Mouse (Mus musculus) kidney, embryonic 16.5 days (tissue): ENCODE results near the gene Dhx57. TPM values are rescaled to one million over a fixed set of nuclear protein-coding genes. Genes with fewer than 3 reads are reported as not detected.

Experiments
- ATAC-seq: fragments of 200-750 bp; cut with Nextera tagmentation; 2 replicates; pipeline ENCODE4 v1.8.0; 2017; ENCODE audit warnings: moderate TSS enrichment; ENCODE audit not compliant: low FRiP score, low TSS enrichment
- H3K27ac ChIP-seq: fragments of 300-500 bp; sonication (generic); 2 replicates; pipeline ENCODE4 v1.5.1; 2014; ENCODE audit warnings: low read length
- H3K27me3 ChIP-seq: fragments of 300-500 bp; sonication (generic); 2 replicates; pipeline ENCODE4 v1.6.1; 2014; ENCODE audit warnings: low read length, control low read depth, mixed read lengths; ENCODE audit not compliant: insufficient read depth
- H3K36me3 ChIP-seq: fragments of 300-500 bp; sonication (generic); 2 replicates; pipeline ENCODE4 v1.6.1; 2014; ENCODE audit warnings: low read length, control low read depth, mixed read lengths; ENCODE audit not compliant: insufficient read depth
- H3K4me1 ChIP-seq: fragments of 300-500 bp; sonication (generic); 2 replicates; pipeline ENCODE4 v1.6.1; 2014; ENCODE audit warnings: low read length, control low read depth, mixed read lengths; ENCODE audit not compliant: insufficient read depth
- H3K4me2 ChIP-seq: fragments of 300-500 bp; sonication (generic); replicated peaks from 2 replicates; pipeline ENCODE4 v1.6.1; 2014; ENCODE audit warnings: low read depth, low read length
- H3K4me3 ChIP-seq: fragments of 300-500 bp; sonication (generic); 2 replicates; pipeline ENCODE4 v1.5.1; 2014; ENCODE audit warnings: mild to moderate bottlenecking, low read length
- H3K9ac ChIP-seq: fragments of 300-500 bp; sonication (generic); replicated peaks from 2 replicates; pipeline ENCODE4 v1.6.1; 2014; ENCODE audit warnings: low read length
- H3K9me3 ChIP-seq: fragments of 300-500 bp; sonication (generic); 2 replicates; pipeline ENCODE4 v1.6.1; 2016; ENCODE audit warnings: low read length, control low read depth
- WGBS: fragments of 180-500 bp; shearing (Covaris S2); extraction: QIAGEN DNeasy Blood & Tissue Kit; methylation state at CpG from one replicate; pipeline ENCODE4 v1.1.7; 2014; 5-methylcytosine and 5-hydroxymethylcytosine counted together
- polyA plus RNA-seq: library from polyadenylated mRNA; unstranded; fragments of >200 nt; fragmentation: Nextera tagmentation; extraction: Ambion mirVana; gene quantifications from 2 replicates; pipeline ENCODE4 v1.2.1, GENCODE M21; 2015

The Dhx57 gene
- polyA plus RNA-seq, 1 experiment from 2014 or later = 15.9 TPM

- peaks cover 67% of the 10 kb centered on the region for H3K36me3 ChIP-seq
These were observed 22.1 kb downstream of the Dhx57 start for GRCm38 (mm10) chr17:80268151-80268550.

GRCm38 (mm10) chr17:80267065-80267464 is 23.2 kb downstream of the Dhx57 start:
- H3K27me3 ChIP-seq = no peaks in the 10 kb centered on the region
- ATAC-seq = no peak
- H3K4me1 ChIP-seq = no peaks in the 10 kb centered on the region
- peaks cover 68% of the 10 kb centered on the region for H3K36me3 ChIP-seq
- no peaks in the 10 kb centered on the region for H3K9me3 ChIP-seq
- H3K27ac ChIP-seq = no peak overlapping the region
- no peak overlapping the region for H3K4me2 ChIP-seq
- WGBS = 95% methylated on average over 4 of the region's 4 CpGs
- no peak overlapping the region for H3K9ac ChIP-seq
- H3K4me3 ChIP-seq = no peak overlapping the region

More at GRCm38 (mm10) chr17:80268151-80268550, 22.1 kb downstream of the Dhx57 start:
- Histone ChIP-seq H3K9me3 (no peaks in the 10 kb centered on the region), H3K27me3 (no peaks in the 10 kb centered on the region), H3K4me2 (no peak overlapping the region), H3K27ac (no peak overlapping the region), H3K4me1 (no peaks in the 10 kb centered on the region), H3K4me3 (no peak overlapping the region), H3K9ac (no peak overlapping the region)
- ATAC-seq = no peak
- 94% methylated on average over 3 of the region's 3 CpGs for WGBS

- ATAC-seq = no peak
- H3K4me2 ChIP-seq = no peak overlapping the region
- peaks cover 79% of the 10 kb centered on the region for H3K36me3 ChIP-seq
- no peak overlapping the region for H3K27ac ChIP-seq
- H3K4me3 ChIP-seq = no peak overlapping the region
- H3K9ac ChIP-seq = no peak overlapping the region
- WGBS = 59% methylated on average over 13 of the region's 13 CpGs
- peaks cover 5% of the 10 kb centered on the region; the same call in 1 of the 2 replicates for H3K4me1 ChIP-seq
- H3K9me3 ChIP-seq = no peaks in the 10 kb centered on the region
- no peaks in the 10 kb centered on the region for H3K27me3 ChIP-seq
These were observed 35.1 kb downstream of the Dhx57 start for GRCm38 (mm10) chr17:80255208-80255607.

GRCm38 (mm10) chr17:80254421-80254820 is 35.9 kb downstream of the Dhx57 start:
- Histone ChIP-seq H3K4me3 (no peak overlapping the region), H3K27me3 (no peaks in the 10 kb centered on the region), H3K9ac (no peak overlapping the region), H3K27ac (no peak overlapping the region), H3K9me3 (no peaks in the 10 kb centered on the region), H3K4me2 (no peak overlapping the region), H3K4me1 (peaks cover 5% of the 10 kb centered on the region; the same call in 1 of the 2 replicates), H3K36me3 (peaks cover 79% of the 10 kb centered on the region)
- 97% methylated on average over 5 of the region's 5 CpGs for WGBS
- no peak for ATAC-seq

GRCm38 (mm10) chr17:80252757-80253525 is 37.3 kb downstream of the Dhx57 start:
- ATAC-seq = peak; percentile 57; the same call in 1 of the 2 replicates
- H3K36me3 ChIP-seq = peaks cover 81% of the 10 kb centered on the region

GRCm38 (mm10) chr17:80243116-80243515 is 47.2 kb downstream of the Dhx57 start:
- Histone ChIP-seq H3K27ac (no peak overlapping the region), H3K9me3 (no peaks in the 10 kb centered on the region), H3K36me3 (peaks cover 56% of the 10 kb centered on the region), H3K9ac (no peak overlapping the region), H3K27me3 (no peaks in the 10 kb centered on the region), H3K4me2 (no peak overlapping the region), H3K4me3 (no peak overlapping the region), H3K4me1 (no peaks in the 10 kb centered on the region)
- WGBS = 53% methylated on average over 13 of the region's 13 CpGs
- ATAC-seq = no peak

More at GRCm38 (mm10) chr17:80252757-80253525, 37.3 kb downstream of the Dhx57 start:
- no peak overlapping the region for H3K9ac ChIP-seq
- peaks cover 5% of the 10 kb centered on the region; the same call in 1 of the 2 replicates for H3K4me1 ChIP-seq
- no peaks in the 10 kb centered on the region for H3K9me3 ChIP-seq
- H3K27ac ChIP-seq = peak overlapping the region; percentile 1; the same call in 1 of the 2 replicates
- H3K4me3 ChIP-seq = no peak overlapping the region
- H3K4me2 ChIP-seq = no peak overlapping the region
- WGBS = 49% methylated on average over 13 of the region's 13 CpGs
- no peaks in the 10 kb centered on the region for H3K27me3 ChIP-seq

- H3K9ac ChIP-seq = no peak overlapping the region
- no peak overlapping the region for H3K4me3 ChIP-seq
- no peaks in the 10 kb centered on the region for H3K9me3 ChIP-seq
- ATAC-seq = no peak
- no peak overlapping the region for H3K4me2 ChIP-seq
- no peak overlapping the region for H3K27ac ChIP-seq
- H3K4me1 ChIP-seq = no peaks in the 10 kb centered on the region
- H3K27me3 ChIP-seq = no peaks in the 10 kb centered on the region
- WGBS = 80% methylated on average over 9 of the region's 9 CpGs
- H3K36me3 ChIP-seq = peaks cover 48% of the 10 kb centered on the region
These were observed 48.7 kb downstream of the Dhx57 start for GRCm38 (mm10) chr17:80241594-80241993.

- Histone ChIP-seq H3K27me3 (no peaks in the 10 kb centered on the region), H3K36me3 (peaks cover 20% of the 10 kb centered on the region), H3K9me3 (no peaks in the 10 kb centered on the region), H3K4me3 (no peak overlapping the region), H3K4me1 (no peaks in the 10 kb centered on the region; the same call in 1 of the 2 replicates), H3K9ac (no peak overlapping the region), H3K27ac (no peak overlapping the region), H3K4me2 (no peak overlapping the region)
- 90% methylated on average over 5 of the region's 5 CpGs for WGBS
- ATAC-seq = no peak
These were observed 52.8 kb downstream of the Dhx57 start for GRCm38 (mm10) chr17:80237475-80237874.

- Histone ChIP-seq H3K27ac (no peak overlapping the region), H3K4me1 (no peaks in the 10 kb centered on the region; the same call in 1 of the 2 replicates), H3K4me3 (no peak overlapping the region), H3K36me3 (peaks cover 14% of the 10 kb centered on the region), H3K9ac (no peak overlapping the region), H3K9me3 (no peaks in the 10 kb centered on the region), H3K4me2 (no peak overlapping the region), H3K27me3 (no peaks in the 10 kb centered on the region)
- no peak for ATAC-seq
- WGBS = 89% methylated on average over 3 of the region's 3 CpGs
These were observed 53.5 kb downstream of the Dhx57 start for GRCm38 (mm10) chr17:80236805-80237204.

- no peaks in the 10 kb centered on the region; the same call in 1 of the 2 replicates for H3K4me1 ChIP-seq
- no peak for ATAC-seq
- H3K4me2 ChIP-seq = no peak overlapping the region
- WGBS = 75% methylated on average over 3 of the region's 3 CpGs
- no peak overlapping the region for H3K27ac ChIP-seq
- peaks cover 11% of the 10 kb centered on the region for H3K36me3 ChIP-seq
- no peak overlapping the region for H3K9ac ChIP-seq
- no peaks in the 10 kb centered on the region for H3K27me3 ChIP-seq
- no peak overlapping the region for H3K4me3 ChIP-seq
- no peaks in the 10 kb centered on the region for H3K9me3 ChIP-seq
These were observed 54.8 kb downstream of the Dhx57 start for GRCm38 (mm10) chr17:80235477-80235876.
